Mouse (Mus musculus): ENCODE results near the gene Cd2. TPM values are rescaled to one million over a fixed set of nuclear protein-coding genes. Genes with fewer than 3 reads are reported as not detected.

Gene Cd2
- polyA plus RNA-seq, 1 experiment from 2014 or later: 0.30 TPM

DNA sequence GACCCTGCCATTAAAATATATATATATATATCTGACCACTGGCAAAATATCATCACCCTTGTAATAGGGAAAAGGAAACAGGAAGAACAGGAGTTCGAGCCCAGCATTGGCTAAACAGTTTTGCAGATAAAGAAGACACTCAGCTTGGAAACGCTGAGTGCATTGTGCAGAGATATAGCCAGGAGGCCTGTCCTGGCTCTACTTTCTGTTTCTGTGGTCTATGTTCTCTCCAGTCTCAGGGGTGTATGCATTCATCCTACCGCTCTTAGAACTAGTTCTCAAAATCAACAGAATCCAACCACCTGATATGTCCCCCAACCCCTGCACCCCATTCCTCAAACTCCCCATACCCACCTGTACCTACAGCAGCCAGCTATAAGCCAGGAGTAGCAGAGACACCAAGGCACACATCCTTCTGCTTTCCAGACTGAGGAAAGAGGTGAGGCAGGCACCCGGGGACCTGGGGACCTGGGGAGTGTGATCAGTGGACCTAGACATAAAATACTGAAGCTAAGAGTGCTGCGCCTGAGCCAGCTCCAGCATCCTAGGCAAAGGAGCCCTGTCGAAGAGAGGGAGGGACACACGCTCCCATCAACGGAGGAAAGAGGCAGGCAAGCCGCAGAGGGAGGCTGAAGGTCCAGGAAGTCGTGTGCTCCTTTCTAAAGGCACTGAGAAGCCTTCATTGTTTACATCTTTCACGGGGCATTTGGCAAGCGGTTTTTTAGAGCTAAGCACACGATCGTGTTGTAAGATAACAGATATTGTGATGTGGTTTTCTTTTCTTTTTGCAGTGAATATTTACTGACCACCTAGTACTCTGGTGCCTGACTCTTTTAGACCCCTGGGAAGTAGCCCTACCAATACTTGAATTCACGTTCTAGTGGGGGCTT is 8.4 kb upstream of the Cd2 start:
- no peak overlapping the region for H3K27ac ChIP-seq (ENCODE audit: low read depth, low read length)

DNA sequence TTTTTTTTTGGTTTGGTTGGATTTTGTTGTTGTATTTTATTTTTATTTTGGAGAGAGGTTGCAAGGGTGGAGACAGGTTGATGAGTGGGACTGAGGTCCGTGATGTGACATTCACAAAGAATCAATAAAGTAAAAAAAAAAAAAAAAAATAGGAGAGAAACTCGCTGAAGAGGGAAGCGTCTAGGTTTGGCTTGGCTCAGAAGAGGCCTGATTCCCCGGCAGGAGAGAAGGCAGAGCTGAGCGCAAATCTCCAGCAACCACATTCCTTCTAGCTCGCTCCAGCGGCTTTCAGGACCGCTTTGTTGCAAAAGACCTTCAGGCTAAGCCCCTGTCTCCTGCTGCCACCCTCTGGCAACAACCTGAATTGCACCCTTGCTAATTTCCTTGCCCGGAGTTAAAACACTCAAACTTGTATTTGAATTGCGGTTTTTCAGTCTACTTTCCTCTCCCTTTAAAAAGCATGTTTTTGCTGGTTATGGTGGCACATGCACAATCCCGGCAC is 7.7 kb upstream of the Cd2 start:
- no peaks in the 10 kb centered on the region for H3K27me3 ChIP-seq (replicated peaks; ENCODE audit: control insufficient read depth, insufficient read depth, low read length)
- H3K9ac ChIP-seq (ENCODE audit: low read length): no peak overlapping the region
- no peak overlapping the region for H3K4me3 ChIP-seq (ENCODE audit: low read depth, low read length)
- no peaks in the 10 kb centered on the region for H3K9me3 ChIP-seq (replicated peaks; ENCODE audit: control insufficient read depth, low read length)
- DNase-seq (ENCODE audit: low spot score): peak; percentile 96
- 4% methylated on average over 11 of the region's 11 CpGs for WGBS
- no peaks in the 10 kb centered on the region for H3K36me3 ChIP-seq (ENCODE audit: control insufficient read depth, insufficient read depth, low read length)
- peaks cover 7% of the 10 kb centered on the region; the same call in 1 of the 2 replicates for H3K4me1 ChIP-seq (ENCODE audit: control insufficient read depth, insufficient read depth, low read length)
- ATAC-seq: peak; percentile 83
- H3K4me2 ChIP-seq (ENCODE audit: low read length): no peak overlapping the region
- H3K27ac ChIP-seq (ENCODE audit: low read depth, low read length): no peak overlapping the region

More for the DNA sequence above, 8.4 kb upstream of the Cd2 start:
- ATAC-seq (no peak), DNase-seq (ENCODE audit: low spot score) (no peak)
- H3K27me3 ChIP-seq (replicated peaks; ENCODE audit: control insufficient read depth, insufficient read depth, low read length): no peaks in the 10 kb centered on the region
- H3K4me2 ChIP-seq (ENCODE audit: low read length): no peak overlapping the region
- no peaks in the 10 kb centered on the region for H3K9me3 ChIP-seq (replicated peaks; ENCODE audit: control insufficient read depth, low read length)
- 63% methylated on average over 15 of the region's 15 CpGs for WGBS
- H3K4me1 ChIP-seq (ENCODE audit: control insufficient read depth, insufficient read depth, low read length): peaks cover 11% of the 10 kb centered on the region; the same call in 1 of the 2 replicates
- no peak overlapping the region for H3K4me3 ChIP-seq (ENCODE audit: low read depth, low read length)
- H3K36me3 ChIP-seq (ENCODE audit: control insufficient read depth, insufficient read depth, low read length): no peaks in the 10 kb centered on the region
- no peak overlapping the region for H3K9ac ChIP-seq (ENCODE audit: low read length)

DNA sequence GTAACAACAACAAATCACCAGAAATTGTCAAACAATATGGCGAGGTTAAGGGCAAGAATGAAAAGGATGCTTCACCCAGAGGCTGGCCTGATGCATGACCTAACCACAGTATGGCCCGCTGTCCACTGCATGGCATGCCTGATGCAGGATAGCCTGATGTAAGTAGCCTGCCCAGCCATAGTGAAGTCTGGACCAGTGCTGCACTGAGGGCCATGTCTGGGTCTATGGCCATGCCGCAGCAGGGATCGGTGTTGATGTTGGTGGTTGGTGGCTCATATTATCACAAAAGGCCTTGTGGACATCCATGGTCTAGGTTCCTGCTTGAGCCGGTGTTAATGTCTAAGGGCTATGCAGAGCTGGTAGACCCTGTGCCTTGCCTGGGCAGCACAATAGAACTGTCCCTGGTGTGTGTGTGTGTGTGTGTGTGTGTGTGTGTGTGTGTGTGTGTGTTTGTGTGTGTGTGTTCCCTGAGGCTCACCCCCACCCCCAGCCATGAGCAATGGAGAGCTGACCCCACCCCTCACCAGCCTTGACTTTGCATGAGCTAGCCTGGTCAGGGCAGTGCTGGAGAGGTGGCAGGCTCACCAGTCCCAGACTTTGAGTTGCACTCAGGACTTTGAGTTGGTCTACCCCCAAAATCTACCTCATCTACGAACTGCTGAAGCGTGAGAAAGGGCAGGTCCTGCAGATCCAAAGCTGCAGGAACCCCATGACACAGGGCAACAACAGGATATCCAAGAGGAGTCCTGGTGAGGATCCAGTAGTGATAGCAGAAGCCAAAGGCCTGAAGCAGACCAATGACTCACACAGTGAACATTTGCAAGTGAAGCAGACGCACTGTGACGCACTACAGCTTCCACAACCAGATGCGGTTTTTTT is 7.0 kb upstream of the Cd2 start:
- Histone ChIP-seq H3K4me1 (ENCODE audit: control insufficient read depth, insufficient read depth, low read length) (no peaks in the 10 kb centered on the region), H3K4me2 (ENCODE audit: low read length) (no peak overlapping the region), H3K27me3 (replicated peaks; ENCODE audit: control insufficient read depth, insufficient read depth, low read length) (no peaks in the 10 kb centered on the region), H3K9me3 (replicated peaks; ENCODE audit: control insufficient read depth, low read length) (no peaks in the 10 kb centered on the region), H3K36me3 (ENCODE audit: control insufficient read depth, insufficient read depth, low read length) (no peaks in the 10 kb centered on the region), H3K4me3 (ENCODE audit: low read depth, low read length) (no peak overlapping the region), H3K27ac (ENCODE audit: low read depth, low read length) (no peak overlapping the region), H3K9ac (ENCODE audit: low read length) (no peak overlapping the region)
- DNase-seq (ENCODE audit: low spot score) (peak; percentile 17), ATAC-seq (peak; percentile 53)
- 75% methylated on average over 10 of the region's 10 CpGs for WGBS

GRCm38 (mm10) chr3:101293571-101294135 is 5.9 kb upstream of the Cd2 start:
- Histone ChIP-seq H3K4me2 (ENCODE audit: low read length) (no peak overlapping the region), H3K9me3 (replicated peaks; ENCODE audit: control insufficient read depth, low read length) (no peaks in the 10 kb centered on the region), H3K9ac (ENCODE audit: low read length) (no peak overlapping the region), H3K36me3 (ENCODE audit: control insufficient read depth, insufficient read depth, low read length) (no peaks in the 10 kb centered on the region), H3K27me3 (replicated peaks; ENCODE audit: control insufficient read depth, insufficient read depth, low read length) (no peaks in the 10 kb centered on the region), H3K4me3 (ENCODE audit: low read depth, low read length) (no peak overlapping the region), H3K4me1 (ENCODE audit: control insufficient read depth, insufficient read depth, low read length) (no peaks in the 10 kb centered on the region), H3K27ac (ENCODE audit: low read depth, low read length) (no peak overlapping the region)
- WGBS: 87% methylated on average over 8 of the region's 8 CpGs
- ATAC-seq: no peak
- no peak for DNase-seq (ENCODE audit: low spot score)

GRCm38 (mm10) chr3:101292611-101293010 is 4.9 kb upstream of the Cd2 start:
- no peaks in the 10 kb centered on the region for H3K9me3 ChIP-seq (replicated peaks; ENCODE audit: control insufficient read depth, low read length)
- H3K4me1 ChIP-seq (ENCODE audit: control insufficient read depth, insufficient read depth, low read length): no peaks in the 10 kb centered on the region
- ATAC-seq (no peak), DNase-seq (ENCODE audit: low spot score) (no peak)
- H3K36me3 ChIP-seq (ENCODE audit: control insufficient read depth, insufficient read depth, low read length): no peaks in the 10 kb centered on the region
- H3K4me3 ChIP-seq (ENCODE audit: low read depth, low read length): no peak overlapping the region
- H3K4me2 ChIP-seq (ENCODE audit: low read length): no peak overlapping the region
- no peak overlapping the region for H3K9ac ChIP-seq (ENCODE audit: low read length)
- H3K27me3 ChIP-seq (replicated peaks; ENCODE audit: control insufficient read depth, insufficient read depth, low read length): no peaks in the 10 kb centered on the region
- 90% methylated on average over 5 of the region's 5 CpGs for WGBS
- H3K27ac ChIP-seq (ENCODE audit: low read depth, low read length): no peak overlapping the region

GRCm38 (mm10) chr3:101290587-101291520 is 3.1 kb upstream of the Cd2 start:
- H3K27me3 ChIP-seq (replicated peaks; ENCODE audit: control insufficient read depth, insufficient read depth, low read length): no peaks in the 10 kb centered on the region
- ATAC-seq (no peak), DNase-seq (ENCODE audit: low spot score) (no peak)
- H3K4me3 ChIP-seq (ENCODE audit: low read depth, low read length): no peak overlapping the region
- H3K27ac ChIP-seq (ENCODE audit: low read depth, low read length): no peak overlapping the region
- no peaks in the 10 kb centered on the region for H3K4me1 ChIP-seq (ENCODE audit: control insufficient read depth, insufficient read depth, low read length)
- H3K36me3 ChIP-seq (ENCODE audit: control insufficient read depth, insufficient read depth, low read length): no peaks in the 10 kb centered on the region
- no peak overlapping the region for H3K4me2 ChIP-seq (ENCODE audit: low read length)
- no peaks in the 10 kb centered on the region for H3K9me3 ChIP-seq (replicated peaks; ENCODE audit: control insufficient read depth, low read length)
- 84% methylated on average over 19 of the region's 19 CpGs for WGBS
- no peak overlapping the region for H3K9ac ChIP-seq (ENCODE audit: low read length)

DNA sequence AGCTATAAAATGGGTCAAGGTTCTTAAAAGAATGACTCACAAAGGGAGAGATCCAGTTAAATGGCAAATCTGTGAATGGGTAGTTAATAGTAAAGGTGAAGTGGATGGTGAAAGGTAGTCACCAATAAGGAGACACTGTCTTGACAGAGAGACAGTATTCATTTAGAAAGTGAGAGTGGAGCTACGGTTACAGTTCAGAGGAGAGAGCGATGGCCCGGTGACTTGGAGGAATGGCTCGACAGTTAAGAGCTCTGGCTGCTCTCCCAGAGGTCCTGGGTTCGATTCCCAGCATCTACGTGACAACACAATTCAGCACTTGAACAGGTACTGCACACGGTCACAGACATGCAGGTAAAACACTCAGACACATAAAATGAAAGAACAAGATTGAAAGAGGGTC is 2.3 kb upstream of the Cd2 start:
- no peaks in the 10 kb centered on the region for H3K9me3 ChIP-seq (replicated peaks; ENCODE audit: control insufficient read depth, low read length)
- no peaks in the 10 kb centered on the region for H3K36me3 ChIP-seq (ENCODE audit: control insufficient read depth, insufficient read depth, low read length)
- no peak overlapping the region for H3K27ac ChIP-seq (ENCODE audit: low read depth, low read length)
- ATAC-seq: no peak
- DNase-seq (ENCODE audit: low spot score): no peak
- H3K4me2 ChIP-seq (ENCODE audit: low read length): no peak overlapping the region
- H3K4me3 ChIP-seq (ENCODE audit: low read depth, low read length): no peak overlapping the region
- no peaks in the 10 kb centered on the region for H3K4me1 ChIP-seq (ENCODE audit: control insufficient read depth, insufficient read depth, low read length)
- H3K27me3 ChIP-seq (replicated peaks; ENCODE audit: control insufficient read depth, insufficient read depth, low read length): no peaks in the 10 kb centered on the region
- H3K9ac ChIP-seq (ENCODE audit: low read length): no peak overlapping the region
- WGBS: 88% methylated on average over 7 of the region's 7 CpGs

DNA sequence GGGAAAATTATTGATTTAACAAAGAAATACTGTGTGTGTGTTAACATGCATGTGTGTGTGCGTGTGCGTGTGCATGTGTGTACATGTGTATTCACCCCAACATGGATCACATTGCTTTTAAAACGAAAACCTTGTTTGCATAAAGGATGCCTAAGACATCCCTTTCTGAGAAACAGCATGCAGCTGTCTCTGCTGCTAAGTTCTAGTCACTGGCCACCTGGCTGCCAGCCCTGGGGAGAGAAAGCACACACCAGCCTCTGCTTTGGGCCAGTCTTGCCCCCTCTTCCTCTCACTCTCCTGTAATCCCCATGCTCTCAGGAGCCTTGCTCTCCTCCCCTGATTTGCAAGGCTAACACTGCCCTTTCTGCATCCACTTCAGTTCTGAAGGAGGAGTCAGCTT is 1.7 kb upstream of the Cd2 start:
- H3K9ac ChIP-seq (ENCODE audit: low read length): no peak overlapping the region
- DNase-seq (ENCODE audit: low spot score) (no peak), ATAC-seq (no peak)
- no peak overlapping the region for H3K4me3 ChIP-seq (ENCODE audit: low read depth, low read length)
- no peaks in the 10 kb centered on the region for H3K4me1 ChIP-seq (ENCODE audit: control insufficient read depth, insufficient read depth, low read length)
- no peaks in the 10 kb centered on the region for H3K27me3 ChIP-seq (replicated peaks; ENCODE audit: control insufficient read depth, insufficient read depth, low read length)
- no peaks in the 10 kb centered on the region for H3K9me3 ChIP-seq (replicated peaks; ENCODE audit: control insufficient read depth, low read length)
- H3K27ac ChIP-seq (ENCODE audit: low read depth, low read length): no peak overlapping the region
- H3K4me2 ChIP-seq (ENCODE audit: low read length): no peak overlapping the region
- 91% methylated on average over 3 of the region's 3 CpGs for WGBS
- no peaks in the 10 kb centered on the region for H3K36me3 ChIP-seq (ENCODE audit: control insufficient read depth, insufficient read depth, low read length)
